Mouse (Mus musculus): ENCODE measurements at regions not wholly inside any gene's neighbourhood (a gene's known extent, or its start where the extent isn't known, plus 50 kb on each side); places are given as distances from the start of the nearest gene placed in this dataset.

- TF ChIP-seq CTCF (IDR thresholded peaks at IDR 0.05): no peak
- TF ChIP-seq POLR2A (IDR thresholded peaks at IDR 0.05; ENCODE audit: insufficient read depth, low read depth, low read length): no peak
- no peak for TF ChIP-seq EP300 (IDR thresholded peaks at IDR 0.05; ENCODE audit: insufficient read depth, low read depth, low read length)
Measured at GRCm38 (mm10) chr10:45888835-45889234, 311.2 kb downstream of the Hace1 start.

All from heart, adult 2 months (tissue).